ENCODE assay signal across 8 mouse cellular contexts in the genomic region with DNA sequence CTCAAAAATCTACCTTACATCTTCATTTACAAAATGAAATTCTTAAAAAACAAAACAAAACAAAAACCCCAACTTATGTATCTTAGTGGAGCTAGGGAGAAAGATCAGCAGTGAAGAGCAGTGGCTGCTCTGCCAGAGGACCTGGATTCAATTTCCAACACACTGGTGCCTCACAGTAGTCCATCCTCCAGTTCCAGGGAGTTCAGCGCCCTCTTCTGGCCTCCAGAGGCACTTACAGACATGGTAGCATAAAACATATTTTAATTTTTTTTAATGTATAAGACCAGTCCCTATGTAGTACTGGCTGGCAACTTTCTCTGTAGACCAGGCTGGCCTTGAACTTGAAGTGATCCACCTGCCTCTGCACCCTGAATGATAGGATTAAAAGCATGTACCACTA. TPM values are rescaled to one million over a fixed set of nuclear protein-coding genes. Genes with fewer than 3 reads are reported as not detected.
DNase-seq lines count a peak whose midpoint lies in the region; ATAC-seq and TF ChIP-seq lines count a peak whose summit lies in the region.

No protein-coding gene starts in this region.

- H3K9me3 ChIP-seq in midbrain, embryonic 15.5 days: no peaks in the 10 kb centered on the region
- no peaks in the 10 kb centered on the region for H3K9me3 ChIP-seq in midbrain, embryonic 16.5 days (replicated peaks; ENCODE audit: control insufficient read depth, low read length, poor library complexity, severe bottlenecking)
- no peaks in the 10 kb centered on the region for H3K9me3 ChIP-seq in embryonic facial prominence, embryonic 11.5 days (replicated peaks; ENCODE audit: control insufficient read depth, low read length)

- 53% methylated on average over 1 of the region's 1 CpGs for WGBS in cerebellum, adult 2 months
- WGBS in midbrain, embryonic 15.5 days: 31% methylated on average over 1 of the region's 1 CpGs
- WGBS in midbrain, embryonic 16.5 days: 30% methylated on average over 1 of the region's 1 CpGs
- 28% methylated on average over 1 of the region's 1 CpGs for WGBS in embryonic facial prominence, embryonic 11.5 days

- peaks cover 20% of the 10 kb centered on the region for H3K36me3 ChIP-seq in midbrain, embryonic 15.5 days (replicated peaks)
- H3K36me3 ChIP-seq in midbrain, embryonic 16.5 days (ENCODE audit: control insufficient read depth, insufficient read depth, low read length): peaks cover 23% of the 10 kb centered on the region
- peaks cover 13% of the 10 kb centered on the region for H3K36me3 ChIP-seq in embryonic facial prominence, embryonic 11.5 days (replicated peaks; ENCODE audit: control insufficient read depth, insufficient read depth, low read depth, low read length)

- no peak overlapping the region for H3K27ac ChIP-seq in cerebellum, adult 2 months (ENCODE audit: insufficient read depth, low read length)
- H3K27ac ChIP-seq in midbrain, embryonic 15.5 days: 0 out of 2 replicates have a peak overlapping the region, but pooled peaks have one; percentile 10
- no peak overlapping the region for H3K27ac ChIP-seq in midbrain, embryonic 16.5 days (ENCODE audit: low read length)
- no peak overlapping the region for H3K27ac ChIP-seq in embryonic facial prominence, embryonic 11.5 days (replicated peaks; ENCODE audit: low read depth, low read length)

- peaks cover 7% of the 10 kb centered on the region for H3K4me1 ChIP-seq in cerebellum, adult 2 months (ENCODE audit: control insufficient read depth, insufficient read depth, low read length)
- H3K4me1 ChIP-seq in midbrain, embryonic 15.5 days: peaks cover 17% of the 10 kb centered on the region
- H3K4me1 ChIP-seq in midbrain, embryonic 16.5 days (ENCODE audit: control insufficient read depth, insufficient read depth, low read length): peaks cover 8% of the 10 kb centered on the region; the same call in 1 of the 2 replicates
- H3K4me1 ChIP-seq in embryonic facial prominence, embryonic 11.5 days (ENCODE audit: control insufficient read depth, insufficient read depth, low read length): no peaks in the 10 kb centered on the region

- no peak overlapping the region for H3K4me3 ChIP-seq in cerebellum, adult 2 months (replicated peaks; ENCODE audit: insufficient read depth, low read depth, low read length)
- H3K4me3 ChIP-seq in midbrain, embryonic 15.5 days: no peak overlapping the region
- no peak overlapping the region for H3K4me3 ChIP-seq in midbrain, embryonic 16.5 days (ENCODE audit: low read depth, low read length)
- no peak overlapping the region for H3K4me3 ChIP-seq in embryonic facial prominence, embryonic 11.5 days (ENCODE audit: low read depth, low read length)

- no peak overlapping the region for H3K9ac ChIP-seq in midbrain, embryonic 15.5 days
- no peak overlapping the region for H3K9ac ChIP-seq in midbrain, embryonic 16.5 days (ENCODE audit: low read depth, low read length)
- no peak overlapping the region for H3K9ac ChIP-seq in embryonic facial prominence, embryonic 11.5 days (replicated peaks; ENCODE audit: low read length)

- no peak for DNase-seq in cerebellum, adult 2 months
- no peak for DNase-seq in cerebellum, adult 11-12 months
- peak; percentile 47 for DNase-seq in embryonic facial prominence, embryonic 11.5 days (ENCODE audit: low spot score)
- peak; percentile 45 for DNase-seq in retina, embryonic 14.5 days (ENCODE audit: low spot score)
- no peak for DNase-seq in frontal cortex, adult 2 months (ENCODE audit: extremely low spot score in 1 of 2, low spot score in 1 of 2)
- no peak for DNase-seq in urinary bladder, postnatal 25 days (ENCODE audit: low spot score)

- H3K27me3 ChIP-seq in cerebellum, adult 2 months (ENCODE audit: control insufficient read depth, insufficient read depth, low read length): no peaks in the 10 kb centered on the region
- H3K27me3 ChIP-seq in midbrain, embryonic 15.5 days (replicated peaks): no peaks in the 10 kb centered on the region
- H3K27me3 ChIP-seq in midbrain, embryonic 16.5 days (ENCODE audit: control insufficient read depth, insufficient read depth, low read depth, low read length): no peaks in the 10 kb centered on the region
- H3K27me3 ChIP-seq in embryonic facial prominence, embryonic 11.5 days (ENCODE audit: control insufficient read depth, insufficient read depth, low read length): no peaks in the 10 kb centered on the region

- peak; percentile 41; the same call in 1 of the 2 replicates for TF ChIP-seq CTCF in cerebellum, adult 2 months (IDR thresholded peaks at IDR 0.05; ENCODE audit: borderline replicate concordance, insufficient read depth, low read depth, low read length)

- no peak for ATAC-seq in midbrain, embryonic 15.5 days (replicated peaks)
- ATAC-seq in midbrain, embryonic 16.5 days: no peak
- ATAC-seq in embryonic facial prominence, embryonic 11.5 days (replicated peaks; ENCODE audit: insufficient number of reproducible peaks, low FRiP score, low TSS enrichment, low read depth): no peak

- no peak for TF ChIP-seq POLR2A in cerebellum, adult 2 months (IDR thresholded peaks at IDR 0.05; ENCODE audit: borderline replicate concordance, insufficient read depth, low read length)

- H3K4me2 ChIP-seq in midbrain, embryonic 15.5 days: no peak overlapping the region
- H3K4me2 ChIP-seq in midbrain, embryonic 16.5 days (ENCODE audit: low read length): no peak overlapping the region
- H3K4me2 ChIP-seq in embryonic facial prominence, embryonic 11.5 days (ENCODE audit: low read depth, low read length): no peak overlapping the region

RNA-seq across cellular contexts. Expression of a gene that starts 14.2 kb away (rescaled TPM):
- 21.6 and 22.3 TPM in 2 replicates for polyA plus RNA-seq in cerebellum, adult 2 months (2012; rRNA removed)
- polyA plus RNA-seq in midbrain, embryonic 15.5 days (2015; fragmentation: Nextera tagmentation; extraction: Ambion mirVana): 101 and 107 TPM in 2 replicates
- polyA plus RNA-seq in midbrain, embryonic 16.5 days (2015; fragmentation: Nextera tagmentation; extraction: Ambion mirVana): 83.8 and 93.2 TPM in 2 replicates
- 84.9 and 91.8 TPM in 2 replicates for polyA plus RNA-seq in embryonic facial prominence, embryonic 11.5 days (2014; fragmentation: Nextera tagmentation; extraction: Ambion mirVana)
- polyA plus RNA-seq in frontal cortex, adult 2 months (2012; rRNA removed): 21.3 and 22.0 TPM in 2 replicates

RNA-seq across cellular contexts. Expression of a gene that starts 25.3 kb away (rescaled TPM):
- 4.8 and 5.8 TPM in 2 replicates for polyA plus RNA-seq in cerebellum, adult 2 months (2012; rRNA removed)
- 6.5 and 7.3 TPM in 2 replicates for polyA plus RNA-seq in midbrain, embryonic 15.5 days (2015; fragmentation: Nextera tagmentation; extraction: Ambion mirVana)
- 4.8 and 6.6 TPM in 2 replicates for polyA plus RNA-seq in midbrain, embryonic 16.5 days (2015; fragmentation: Nextera tagmentation; extraction: Ambion mirVana)
- 8.6 and 8.9 TPM in 2 replicates for polyA plus RNA-seq in embryonic facial prominence, embryonic 11.5 days (2014; fragmentation: Nextera tagmentation; extraction: Ambion mirVana)
- polyA plus RNA-seq in frontal cortex, adult 2 months (2012; rRNA removed): 5.7 and 7.1 TPM in 2 replicates

RNA-seq across cellular contexts. Expression of a gene that starts 25.4 kb away (rescaled TPM):
- polyA plus RNA-seq in cerebellum, adult 2 months (2012; rRNA removed): 147 and 158 TPM in 2 replicates
- 7.4 and 7.6 TPM in 2 replicates for polyA plus RNA-seq in midbrain, embryonic 15.5 days (2015; fragmentation: Nextera tagmentation; extraction: Ambion mirVana)
- polyA plus RNA-seq in midbrain, embryonic 16.5 days (2015; fragmentation: Nextera tagmentation; extraction: Ambion mirVana): 7.4 and 10.1 TPM in 2 replicates
- 8.9 and 10.9 TPM in 2 replicates for polyA plus RNA-seq in embryonic facial prominence, embryonic 11.5 days (2014; fragmentation: Nextera tagmentation; extraction: Ambion mirVana)
- 74.4 and 74.7 TPM in 2 replicates for polyA plus RNA-seq in frontal cortex, adult 2 months (2012; rRNA removed)

RNA-seq across cellular contexts. Expression of a gene that starts 32.2 kb away (rescaled TPM):
- 1,121 and 1,182 TPM in 2 replicates for polyA plus RNA-seq in cerebellum, adult 2 months (2012; rRNA removed)
- polyA plus RNA-seq in midbrain, embryonic 15.5 days (2015; fragmentation: Nextera tagmentation; extraction: Ambion mirVana): 695 and 703 TPM in 2 replicates
- 698 and 713 TPM in 2 replicates for polyA plus RNA-seq in midbrain, embryonic 16.5 days (2015; fragmentation: Nextera tagmentation; extraction: Ambion mirVana)
- polyA plus RNA-seq in embryonic facial prominence, embryonic 11.5 days (2014; fragmentation: Nextera tagmentation; extraction: Ambion mirVana): 1,340 and 1,370 TPM in 2 replicates
- polyA plus RNA-seq in frontal cortex, adult 2 months (2012; rRNA removed): 1,050 and 1,099 TPM in 2 replicates

RNA-seq across cellular contexts. Expression of a gene that starts 37.1 kb away (rescaled TPM):
- polyA plus RNA-seq in cerebellum, adult 2 months (2012; rRNA removed): 36.6 and 38.1 TPM in 2 replicates
- polyA plus RNA-seq in midbrain, embryonic 15.5 days (2015; fragmentation: Nextera tagmentation; extraction: Ambion mirVana): 56.3 and 61.5 TPM in 2 replicates
- polyA plus RNA-seq in midbrain, embryonic 16.5 days (2015; fragmentation: Nextera tagmentation; extraction: Ambion mirVana): 49.9 and 55.7 TPM in 2 replicates
- 139 and 140 TPM in 2 replicates for polyA plus RNA-seq in embryonic facial prominence, embryonic 11.5 days (2014; fragmentation: Nextera tagmentation; extraction: Ambion mirVana)
- polyA plus RNA-seq in frontal cortex, adult 2 months (2012; rRNA removed): 62.3 and 68.1 TPM in 2 replicates

Comparison
In these comparisons a context has a peak if more than half of its experiments do, and no peak if none do; other contexts are left out.
1. DNase-seq: peak in embryonic facial prominence, embryonic 11.5 days (single experiment) and retina, embryonic 14.5 days (single experiment); none in cerebellum, adult 2 months (0 of 2), cerebellum, adult 11-12 months (single experiment), frontal cortex, adult 2 months (0 of 2) and urinary bladder, postnatal 25 days (single experiment).